Mouse (Mus musculus) neural tube, embryonic 11.5 days (tissue): ENCODE measurements around the gene Pank1. TPM values are rescaled to one million over a fixed set of nuclear protein-coding genes. Genes with fewer than 3 reads are reported as not detected.

Experiments
- ATAC-seq: fragments of 200-750 bp; cut with Nextera tagmentation; 2 replicates; pipeline ENCODE4 v1.8.0; 2017; ENCODE audit warnings: moderate number of reproducible peaks, mild to moderate bottlenecking, moderate TSS enrichment, moderate library complexity; ENCODE audit not compliant: insufficient read depth, low FRiP score, low TSS enrichment
- DNase-seq: peaks from one replicate; pipeline ENCODE4 v3.0.0-alpha.2; 2015; ENCODE audit warnings: low spot score
- H3K27ac ChIP-seq: fragments of 300-500 bp; sonication (generic); 2 replicates; pipeline ENCODE4 v1.5.1; 2014; ENCODE audit warnings: low read depth, mild to moderate bottlenecking, low read length
- H3K27me3 ChIP-seq: fragments of 300-500 bp; sonication (generic); 2 replicates; pipeline ENCODE4 v1.6.1; 2014; ENCODE audit warnings: mild to moderate bottlenecking, low read length, mixed read lengths; ENCODE audit not compliant: control insufficient read depth, insufficient read depth
- H3K36me3 ChIP-seq: fragments of 300-500 bp; sonication (generic); 2 replicates; pipeline ENCODE4 v1.6.1; 2014; ENCODE audit warnings: mild to moderate bottlenecking, low read length, moderate library complexity, mixed read lengths; ENCODE audit not compliant: control insufficient read depth, insufficient read depth
- H3K4me1 ChIP-seq: fragments of 300-500 bp; sonication (generic); 2 replicates; pipeline ENCODE4 v1.6.1; 2014; ENCODE audit warnings: low read length, mixed read lengths; ENCODE audit not compliant: control insufficient read depth, insufficient read depth
- H3K4me2 ChIP-seq: fragments of 300-500 bp; sonication (generic); 2 replicates; pipeline ENCODE4 v1.6.1; 2014; ENCODE audit warnings: low read depth, mild to moderate bottlenecking, moderate library complexity
- H3K4me3 ChIP-seq: fragments of 300-500 bp; sonication (generic); 2 replicates; pipeline ENCODE4 v1.5.1; 2014; ENCODE audit warnings: low read depth, low read length
- H3K9ac ChIP-seq: fragments of 300-500 bp; sonication (generic); 2 replicates; pipeline ENCODE4 v1.6.1; 2014; ENCODE audit warnings: mild to moderate bottlenecking, low read length
- H3K9me3 ChIP-seq: fragments of 300-500 bp; sonication (generic); 2 replicates; pipeline ENCODE4 v1.6.1; 2016; ENCODE audit warnings: low read length; ENCODE audit not compliant: control insufficient read depth
- WGBS: fragments of 180-500 bp; shearing (Covaris S2); extraction: QIAGEN DNeasy Blood & Tissue Kit; methylation state at CpG from one replicate; pipeline ENCODE4 v1.1.7; 2014; 5-methylcytosine and 5-hydroxymethylcytosine counted together
- polyA plus RNA-seq: library from polyadenylated mRNA; unstranded; fragments of >200 nt; fragmentation: Nextera tagmentation; extraction: Ambion mirVana; gene quantifications from 2 replicates; pipeline ENCODE4 v1.2.1, GENCODE M21; 2014

The Pank1 gene
- 8.9 and 9.4 TPM in 2 replicates for polyA plus RNA-seq

DNA sequence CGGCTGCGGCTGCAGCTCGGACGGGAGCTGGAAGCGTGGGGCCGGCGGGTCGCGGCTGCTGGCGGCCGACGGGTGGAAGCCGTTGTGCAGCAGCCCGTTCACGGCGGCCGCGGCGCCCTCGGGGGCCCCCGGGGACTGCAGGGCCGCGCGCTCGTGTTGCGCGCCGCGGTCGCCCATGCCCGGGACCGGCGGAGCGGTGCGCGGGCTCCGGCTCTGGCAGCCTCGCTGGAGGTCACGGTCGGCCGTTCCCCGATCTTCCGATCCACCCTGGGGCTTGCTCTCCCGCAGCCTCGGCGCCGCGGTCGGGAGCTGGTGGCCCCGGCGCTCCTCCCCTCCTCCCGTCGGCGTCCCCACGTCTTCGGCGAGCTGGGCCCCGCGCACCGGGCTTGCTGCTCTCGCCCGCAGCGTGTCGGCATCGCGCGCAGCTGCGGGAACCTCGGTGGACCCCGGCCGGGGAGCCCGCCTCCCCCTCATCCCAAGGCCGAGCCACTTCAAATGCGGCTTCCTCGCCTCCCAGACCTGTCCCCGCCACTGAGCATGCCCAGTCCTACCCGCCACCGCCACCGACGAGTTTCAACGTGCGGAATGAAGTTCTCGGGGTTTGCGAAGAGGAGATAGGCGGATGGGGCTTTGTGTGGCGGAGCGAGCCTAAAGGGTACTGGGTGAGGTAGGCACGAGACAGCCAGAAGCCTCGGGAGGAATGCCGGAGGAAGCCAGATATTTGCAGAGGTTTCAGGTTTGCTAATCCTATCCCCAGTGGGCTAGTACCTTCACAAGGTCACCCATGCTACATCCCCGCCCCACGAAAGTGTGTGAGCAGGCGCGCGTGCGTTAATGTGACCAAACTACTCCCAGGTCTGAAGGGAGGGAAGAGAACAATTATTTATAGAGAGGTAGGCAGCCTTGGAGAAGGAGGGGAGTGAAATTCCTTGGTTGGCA lies at the start of gene Pank1:
Gene Pank1 (minus strand): TSS at position 853 of the 939 bp plus-strand sequence.
- Histone ChIP-seq H3K27me3 (no peaks in the 10 kb centered on the region), H3K4me3 (peak within 1 kb of the TSS; percentile 89), H3K9me3 (no peaks in the 10 kb centered on the region), H3K4me1 (peaks cover 6% of the 10 kb centered on the region), H3K36me3 (no peaks in the 10 kb centered on the region), H3K27ac (peak within 1 kb of the TSS; percentile 97), H3K4me2 (peak within 1 kb of the TSS; percentile 80), H3K9ac (peak within 1 kb of the TSS; percentile 96)
- ATAC-seq (peak; percentile 70), DNase-seq (peak; percentile 82)
- under 1% methylated on average over 80 of the region's 96 CpGs for WGBS

DNA sequence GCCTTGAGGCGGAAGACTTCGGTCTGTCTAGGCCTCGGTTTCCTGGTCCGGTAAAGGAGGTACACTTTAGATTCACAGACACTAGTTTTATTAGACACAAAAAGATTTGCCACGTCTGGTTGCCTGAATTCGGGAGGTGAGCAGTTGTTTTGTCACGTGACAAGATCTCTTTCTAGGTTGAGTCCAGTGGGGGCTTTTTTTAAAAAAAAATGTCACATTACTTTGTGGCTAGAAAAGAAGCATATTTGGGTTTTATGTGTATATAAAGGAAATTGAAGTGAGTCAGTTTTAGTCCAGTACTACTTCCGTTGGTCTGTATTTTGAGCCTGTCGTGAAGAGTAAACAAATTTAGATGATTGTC lies 43.3 kb upstream of the Pank1 start:
- no peak overlapping the region for H3K27ac ChIP-seq
- ATAC-seq (no peak), DNase-seq (no peak)
- peak overlapping the region; percentile 54 for H3K9ac ChIP-seq
- H3K4me3 ChIP-seq = peak overlapping the region; percentile 60
- H3K4me1 ChIP-seq = no peaks in the 10 kb centered on the region
- H3K36me3 ChIP-seq = no peaks in the 10 kb centered on the region
- WGBS = under 1% methylated on average over 9 of the region's 9 CpGs
- H3K9me3 ChIP-seq = no peaks in the 10 kb centered on the region
- no peaks in the 10 kb centered on the region for H3K27me3 ChIP-seq
- H3K4me2 ChIP-seq = peak overlapping the region; percentile 34

DNA sequence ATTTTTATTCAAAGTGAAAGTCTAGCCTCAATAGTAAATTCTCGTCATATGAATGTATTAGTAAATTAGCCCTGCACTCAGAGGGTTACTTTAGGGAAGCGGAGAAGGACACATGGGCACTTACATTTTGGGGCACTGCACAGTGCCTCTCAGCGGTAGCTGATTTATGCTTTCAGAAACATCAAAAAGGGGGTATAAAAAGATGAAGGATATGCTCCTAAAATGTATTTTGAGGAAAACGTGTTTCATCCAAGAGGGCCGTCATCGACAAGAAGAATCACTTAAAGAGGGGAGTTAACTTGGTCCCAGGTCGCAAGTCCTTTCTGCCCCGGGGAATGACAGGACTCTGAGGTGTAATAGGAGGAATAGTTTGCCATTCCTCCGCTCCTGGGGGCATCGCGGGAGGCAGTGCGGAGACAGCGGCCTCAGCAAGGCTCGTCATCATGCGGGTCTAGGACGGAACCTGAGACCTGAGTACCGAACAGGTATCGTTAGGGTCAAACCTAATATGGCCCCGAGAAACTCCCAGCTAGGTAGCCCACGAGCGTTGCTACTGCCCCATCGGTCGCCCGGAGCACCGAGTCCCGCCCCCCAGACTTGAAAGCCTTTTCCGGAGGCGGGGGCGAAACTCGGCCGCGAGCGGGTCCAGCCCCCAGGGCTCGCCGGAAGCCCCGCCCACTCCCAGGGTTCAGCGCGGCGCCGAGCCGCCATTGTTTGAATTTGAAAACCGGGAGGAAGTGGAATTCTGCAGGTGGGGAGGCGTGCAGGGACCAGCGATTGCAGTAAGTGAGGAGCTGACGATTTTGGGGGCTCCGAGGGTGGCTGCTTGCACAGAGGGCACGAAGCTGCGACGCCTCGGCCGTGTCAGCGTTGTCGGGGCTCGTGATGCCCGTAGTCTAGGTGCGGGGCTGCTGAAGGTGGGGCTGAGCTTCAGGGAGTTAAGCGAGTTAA lies 42.7 kb upstream of the Pank1 start, which contains the start of gene Kif20b:
Gene Kif20b (plus strand): TSS at position 710 of the 951 bp plus-strand sequence.
- WGBS = under 1% methylated on average over 57 of the region's 57 CpGs
- no peaks in the 10 kb centered on the region for H3K9me3 ChIP-seq
- peak; percentile 96 for ATAC-seq
- H3K4me1 ChIP-seq = no peaks in the 10 kb centered on the region
- peak within 1 kb of the TSS; percentile 60 for H3K4me3 ChIP-seq
- peak within 1 kb of the TSS; percentile 34 for H3K4me2 ChIP-seq
- DNase-seq = peak; percentile 95
- no peaks in the 10 kb centered on the region for H3K36me3 ChIP-seq
- no peaks in the 10 kb centered on the region for H3K27me3 ChIP-seq
- H3K27ac ChIP-seq = no peak within 1 kb of the TSS
- H3K9ac ChIP-seq = peak within 1 kb of the TSS; percentile 54

DNA sequence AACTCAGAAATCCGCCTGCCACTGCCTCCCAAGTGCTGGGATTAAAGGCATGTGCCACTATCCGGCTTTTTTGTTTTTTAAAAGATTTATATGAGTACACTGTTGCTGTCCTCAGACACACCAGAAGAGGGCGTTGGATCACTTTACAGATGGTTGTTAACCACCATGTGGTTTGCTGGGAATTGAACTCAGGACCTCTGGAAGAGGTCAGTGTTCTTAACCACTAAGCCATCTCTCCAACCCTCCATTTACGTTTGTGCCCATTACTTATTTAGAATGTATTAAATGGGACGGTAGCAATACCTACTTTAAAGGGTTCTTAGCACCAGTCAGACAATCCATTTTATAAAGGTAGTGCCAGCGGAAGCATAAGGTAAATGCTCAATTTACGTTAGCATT lies 42.0 kb upstream of the Pank1 start:
- ATAC-seq (peak; percentile 15; the same call in 1 of the 2 replicates), DNase-seq (no peak)
- Histone ChIP-seq H3K4me1 (no peaks in the 10 kb centered on the region), H3K4me2 (peak overlapping the region; percentile 34), H3K4me3 (peak overlapping the region; percentile 60), H3K9me3 (no peaks in the 10 kb centered on the region), H3K27me3 (no peaks in the 10 kb centered on the region), H3K36me3 (no peaks in the 10 kb centered on the region), H3K9ac (no peak overlapping the region), H3K27ac (no peak overlapping the region)
- WGBS = 20% methylated on average over 7 of the region's 7 CpGs

DNA sequence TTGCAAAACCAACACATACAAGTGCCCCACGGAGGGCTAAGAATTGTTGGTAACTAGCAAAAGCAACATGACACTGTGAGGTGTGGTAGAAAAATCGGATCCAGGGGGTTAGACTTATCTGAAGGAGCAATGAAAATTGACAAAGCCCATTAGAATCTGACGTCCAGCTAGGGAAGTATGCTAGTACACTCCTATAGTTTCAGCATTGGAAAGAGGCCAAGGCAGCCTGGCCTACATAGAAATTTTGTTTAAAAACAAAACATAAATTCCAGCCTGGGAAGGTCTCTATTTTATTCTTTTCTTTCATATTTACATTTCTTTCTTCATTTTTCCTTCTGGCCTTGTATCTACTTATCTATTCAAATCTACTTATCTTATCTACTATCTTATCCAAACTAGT lies 41.3 kb upstream of the Pank1 start:
- no peak overlapping the region for H3K27ac ChIP-seq
- no peak overlapping the region for H3K4me3 ChIP-seq
- DNase-seq = no peak
- no peaks in the 10 kb centered on the region for H3K4me1 ChIP-seq
- H3K9me3 ChIP-seq = no peaks in the 10 kb centered on the region
- H3K4me2 ChIP-seq = no peak overlapping the region
- no peak overlapping the region for H3K9ac ChIP-seq
- no peaks in the 10 kb centered on the region for H3K27me3 ChIP-seq
- H3K36me3 ChIP-seq = no peaks in the 10 kb centered on the region
- no peak for ATAC-seq
- 82% methylated on average over 3 of the region's 3 CpGs for WGBS

DNA sequence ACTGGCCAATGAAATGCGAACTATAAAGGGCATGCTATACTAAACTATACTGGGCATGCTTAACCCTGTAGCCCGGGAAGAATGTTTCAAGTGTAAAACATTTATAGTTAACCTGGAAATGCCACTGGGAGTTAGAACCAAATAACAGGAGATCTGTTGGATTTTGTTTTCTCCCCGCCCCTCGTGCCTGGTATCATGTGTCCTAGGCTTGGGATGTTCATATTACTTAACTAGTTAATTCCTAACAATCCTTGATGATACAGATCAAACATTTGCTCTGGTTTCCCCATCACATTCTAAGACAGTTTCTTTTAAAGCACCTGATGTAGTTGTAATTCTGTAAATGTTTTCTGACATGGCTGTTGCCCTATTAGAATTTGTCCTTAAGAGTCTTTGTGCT lies 40.8 kb upstream of the Pank1 start:
- DNase-seq (no peak), ATAC-seq (no peak)
- no peaks in the 10 kb centered on the region for H3K36me3 ChIP-seq
- H3K4me2 ChIP-seq = no peak overlapping the region
- H3K9ac ChIP-seq = no peak overlapping the region
- no peaks in the 10 kb centered on the region for H3K9me3 ChIP-seq
- 92% methylated on average over 4 of the region's 4 CpGs for WGBS
- no peak overlapping the region for H3K27ac ChIP-seq
- H3K27me3 ChIP-seq = no peaks in the 10 kb centered on the region
- H3K4me3 ChIP-seq = no peak overlapping the region
- H3K4me1 ChIP-seq = no peaks in the 10 kb centered on the region

DNA sequence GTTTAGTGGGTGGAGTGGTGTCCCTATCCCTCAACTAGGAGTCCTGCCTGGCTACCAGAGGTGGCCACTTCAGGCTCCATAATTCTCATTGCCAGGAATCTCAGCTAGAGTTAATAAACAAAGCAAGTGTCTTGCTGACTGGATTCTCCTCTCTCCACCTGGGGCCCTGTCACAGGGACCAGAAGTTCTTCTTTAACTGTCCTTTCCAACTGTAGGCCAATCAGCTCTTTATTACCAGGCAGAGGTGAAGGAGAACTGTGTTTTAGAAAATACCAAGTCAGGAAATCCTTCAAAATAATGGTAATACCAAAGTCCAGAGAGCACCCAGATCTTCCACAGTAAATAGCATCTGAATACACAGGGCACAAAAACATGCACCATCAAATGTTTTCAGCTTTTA lies 33.1 kb upstream of the Pank1 start:
- DNase-seq (no peak), ATAC-seq (no peak)
- Histone ChIP-seq H3K4me2 (no peak overlapping the region), H3K27ac (no peak overlapping the region), H3K4me3 (no peak overlapping the region), H3K27me3 (no peaks in the 10 kb centered on the region), H3K4me1 (no peaks in the 10 kb centered on the region), H3K9me3 (no peaks in the 10 kb centered on the region), H3K9ac (no peak overlapping the region), H3K36me3 (no peaks in the 10 kb centered on the region)

DNA sequence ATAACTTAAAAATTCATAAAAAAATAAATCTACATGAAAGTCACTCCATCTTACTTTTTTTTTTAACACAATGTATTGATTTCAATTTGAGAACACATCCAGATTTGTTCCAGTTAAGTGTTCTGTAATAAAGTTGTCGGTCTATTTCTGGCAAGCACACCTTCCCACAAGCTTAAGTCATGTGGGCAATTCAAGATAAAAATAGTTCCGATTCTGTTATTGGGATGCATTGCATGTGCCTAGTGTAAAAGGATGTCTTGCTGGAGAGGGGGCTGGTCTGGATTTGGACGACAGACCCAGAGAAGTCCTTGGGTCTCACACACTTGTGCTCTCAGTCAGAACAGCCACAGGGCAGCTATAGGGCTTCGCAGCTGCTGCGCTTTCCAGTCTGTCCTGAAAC lies 27.5 kb upstream of the Pank1 start:
- 83% methylated on average over 5 of the region's 5 CpGs for WGBS
- ATAC-seq (no peak), DNase-seq (no peak)
- no peak overlapping the region for H3K4me2 ChIP-seq
- no peak overlapping the region for H3K27ac ChIP-seq
- H3K4me1 ChIP-seq = no peaks in the 10 kb centered on the region
- H3K36me3 ChIP-seq = no peaks in the 10 kb centered on the region
- no peaks in the 10 kb centered on the region for H3K9me3 ChIP-seq
- no peak overlapping the region for H3K9ac ChIP-seq
- no peaks in the 10 kb centered on the region for H3K27me3 ChIP-seq
- no peak overlapping the region for H3K4me3 ChIP-seq
